Mouse (Mus musculus) spleen, adult 12 weeks (tissue): ENCODE measurements around the gene Ubqln1.
A peak's percentile ranks its signal among the peaks of the same experiment; 100 is the strongest.
"Not testable (repeated sequence)": the region's sequence is repeated elsewhere in the genome, so short reads cannot be mapped to it uniquely, and the experiment has no call there.

Experiments
- DNase-seq: peaks from one replicate; pipeline ENCODE4 v3.0.0; 2022; ENCODE audit warnings: low spot score

Ubqln1 gene

GRCm38 (mm10) chr13:58156031-58156430, 59.4 kb downstream of the Ubqln1 start:
- no peak for DNase-seq

GRCm38 (mm10) chr13:58150442-58150841, 65.0 kb downstream of the Ubqln1 start:
- DNase-seq: no peak

- no peak for DNase-seq
Observed at GRCm38 (mm10) chr13:58149629-58150028, 65.8 kb downstream of the Ubqln1 start.

- no peak for DNase-seq
Observed at GRCm38 (mm10) chr13:58149033-58149558, 66.4 kb downstream of the Ubqln1 start.

- DNase-seq: peak; percentile 40
Observed at GRCm38 (mm10) chr13:58148256-58148831, 67.1 kb downstream of the Ubqln1 start.

- DNase-seq: no peak
Observed at GRCm38 (mm10) chr13:58147760-58148159, 67.7 kb downstream of the Ubqln1 start.

GRCm38 (mm10) chr13:58146603-58147002, 68.8 kb downstream of the Ubqln1 start:
- not testable (repeated sequence) for DNase-seq

GRCm38 (mm10) chr13:58131692-58132091, 83.8 kb downstream of the Ubqln1 start:
- no peak for DNase-seq

GRCm38 (mm10) chr13:58129687-58130246, 85.7 kb downstream of the Ubqln1 start:
- no peak for DNase-seq

GRCm38 (mm10) chr13:58128768-58129671, 86.4 kb downstream of the Ubqln1 start:
- DNase-seq: peak; percentile 89

- DNase-seq: peak; percentile 95
Observed at GRCm38 (mm10) chr13:58128396-58128767, 87.1 kb downstream of the Ubqln1 start, which contains the start of gene Hnrnpa0. TSS of gene Hnrnpa0 (minus strand) at chr13:58128556.

GRCm38 (mm10) chr13:58127766-58128361, 87.6 kb downstream of the Ubqln1 start:
- DNase-seq: peak; percentile 59

GRCm38 (mm10) chr13:58126862-58127765, 88.3 kb downstream of the Ubqln1 start:
- DNase-seq: no peak
